Mouse (Mus musculus) erythroblast, embryonic 14.5 days (primary cell): ENCODE data around the gene Stard10.

Experiments used
- GATA1 ChIP-seq: IDR thresholded peaks from 2 replicates; pipeline ENCODE4 v1.6.1; 2012; ENCODE audit warnings: low read length, inconsistent platforms, mixed read lengths
- TAL1 ChIP-seq: IDR thresholded peaks from 3 replicates; pipeline ENCODE4 v1.6.1; 2012; ENCODE audit warnings: low read length, inconsistent platforms, mixed read lengths

- TF ChIP-seq GATA1 (no peak), TAL1 (no peak)
These were observed 76.1 kb downstream of the Stard10 start for GRCm38 (mm10) chr7:101393015-101393414.
